Mouse (Mus musculus) lung, adult 2 months (tissue): ENCODE measurements around the gene Wrap73. TPM values are rescaled to one million over a fixed set of nuclear protein-coding genes. Genes with fewer than 3 reads are reported as not detected.

Experiments used
- DNase-seq: peaks from one replicate; pipeline ENCODE4 v3.0.0; 2022
- H3K4me1 ChIP-seq: fragments of 200-500 bp; 2 replicates; pipeline ENCODE4 v1.6.1; 2011; ENCODE audit warnings: low read length; ENCODE audit not compliant: control insufficient read depth, insufficient read depth
- H3K4me3 ChIP-seq: fragments of 200-500 bp; replicated peaks from 2 replicates; pipeline ENCODE3; 2011; ENCODE audit warnings: low read depth, mild to moderate bottlenecking, control low read depth, low read length; ENCODE audit errors: extremely low read depth
- CTCF ChIP-seq: fragments of 200-500 bp; IDR thresholded peaks from 2 replicates; pipeline ENCODE4 v1.5.1; 2011; ENCODE audit warnings: mild to moderate bottlenecking, low read length, control low read depth; ENCODE audit not compliant: insufficient read depth
- POLR2A ChIP-seq: fragments of 200-500 bp; IDR thresholded peaks from 2 replicates; pipeline ENCODE4 v1.6.1; 2011; ENCODE audit warnings: low read depth, mild to moderate bottlenecking, control low read depth, low read length, borderline replicate concordance; ENCODE audit errors: extremely low read depth
- WGBS: fragments of 180-500 bp; shearing (Covaris S2); methylation state at CpG from one replicate; pipeline ENCODE4 v1.1.7; 2018; 5-methylcytosine and 5-hydroxymethylcytosine counted together
- polyA plus RNA-seq: library from polyadenylated mRNA; depleted of rRNA; stranded (reverse); fragments of >200 nt; gene quantifications from 2 replicates; pipeline ENCODE4 v1.2.3, GENCODE M21; 2012

Wrap73 gene
- polyA plus RNA-seq, 1 experiment: 20.3 TPM

DNA sequence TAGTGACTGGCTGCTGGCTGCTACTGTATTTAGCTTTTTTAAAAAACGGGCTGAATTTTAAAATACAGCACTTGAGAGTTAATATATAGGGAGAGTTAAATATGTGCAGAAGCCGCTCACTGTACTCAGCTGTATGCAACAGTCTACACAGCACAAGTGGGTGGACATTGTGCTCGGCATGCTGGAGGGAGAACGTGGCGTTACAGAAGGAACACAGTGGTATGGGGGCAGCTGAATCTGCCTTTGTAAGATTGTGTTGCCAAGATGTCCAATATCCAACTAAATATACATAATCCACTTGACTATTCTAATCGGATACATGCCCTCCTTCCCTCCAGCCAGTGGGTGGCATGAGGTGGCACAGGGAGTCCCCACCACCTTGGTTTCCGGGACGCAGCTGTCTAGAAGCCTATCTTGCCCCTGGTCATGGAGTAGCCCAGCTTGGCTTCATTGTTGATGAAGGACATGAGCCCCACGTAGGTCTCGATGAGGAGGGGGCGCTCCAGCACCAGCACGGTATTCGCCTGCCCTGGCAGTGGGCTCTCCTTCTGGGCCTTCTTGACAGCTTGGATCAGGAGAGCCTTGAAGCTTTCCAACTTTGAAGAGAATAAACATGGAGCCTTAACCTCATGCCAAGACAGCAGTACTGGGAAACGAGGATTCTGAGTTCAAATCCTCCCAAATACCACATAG, 15.9 kb downstream of the Wrap73 start:
- TF ChIP-seq CTCF (no peak), POLR2A (no peak)
- H3K4me1 ChIP-seq: peaks cover 14% of the 10 kb centered on the region
- H3K4me3 ChIP-seq: no peak overlapping the region
- 93% methylated on average over 14 of the region's 14 CpGs for WGBS
- DNase-seq: no peak

DNA sequence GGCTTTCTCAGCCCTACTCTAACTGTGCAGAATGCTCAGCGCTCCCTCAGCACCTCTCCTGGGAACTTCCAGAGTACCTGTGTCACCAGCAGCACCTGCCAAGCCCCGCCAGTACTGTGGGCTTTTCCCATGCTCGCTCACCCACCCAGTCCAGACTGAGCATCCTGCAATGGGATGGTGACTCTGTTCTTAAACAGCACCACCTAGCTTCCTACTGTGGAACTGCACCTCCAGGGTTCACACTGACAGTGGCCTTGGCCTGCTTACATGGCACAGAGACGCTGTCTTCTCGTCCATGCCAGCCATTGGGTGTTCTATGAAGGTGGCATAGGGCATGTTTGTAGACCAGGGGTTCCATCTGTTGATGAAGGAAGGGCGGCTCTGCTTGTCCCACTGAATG, 16.8 kb downstream of the Wrap73 start:
- peak; percentile 80 for DNase-seq
- peaks cover 14% of the 10 kb centered on the region for H3K4me1 ChIP-seq
- peak overlapping the region; percentile 9 for H3K4me3 ChIP-seq
- TF ChIP-seq POLR2A: no peak; the same call in 1 of the 2 replicates
- TF ChIP-seq CTCF: peak; percentile 99
- WGBS: 21% methylated on average over 6 of the region's 6 CpGs

DNA sequence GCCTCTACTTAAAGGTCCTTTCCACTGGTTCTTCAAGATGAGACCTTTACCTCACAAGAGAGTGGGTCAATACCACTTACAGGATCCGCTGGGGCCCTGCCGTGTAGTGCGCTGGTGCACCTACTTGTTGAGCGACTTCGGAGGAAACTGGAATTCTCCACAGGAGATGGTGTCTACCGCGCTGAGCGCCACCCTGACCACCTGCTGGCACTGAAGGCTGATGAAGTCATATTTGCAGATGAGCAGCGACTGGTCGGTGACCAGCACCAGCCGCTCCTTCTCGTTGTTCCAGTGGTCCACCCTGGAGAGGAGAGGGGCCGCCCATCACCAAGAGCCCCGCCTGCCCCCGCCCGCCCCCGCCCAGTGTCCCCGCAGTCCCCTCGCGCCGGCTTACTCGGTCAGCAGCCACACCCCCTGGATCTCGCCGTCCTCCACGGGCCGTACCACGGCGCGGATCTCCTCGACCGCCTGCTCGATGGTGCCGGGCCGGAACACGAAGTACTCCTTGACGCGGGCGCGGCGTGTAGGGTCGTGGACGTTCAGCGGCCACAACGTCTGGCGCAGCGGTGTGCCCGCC, 17.9 kb downstream of the Wrap73 start:
- H3K4me1 ChIP-seq: peaks cover 14% of the 10 kb centered on the region
- 1% methylated on average over 47 of the region's 47 CpGs for WGBS
- DNase-seq: no peak
- peak overlapping the region; percentile 89 for H3K4me3 ChIP-seq
- no peak for TF ChIP-seq CTCF
- no peak for TF ChIP-seq POLR2A

DNA sequence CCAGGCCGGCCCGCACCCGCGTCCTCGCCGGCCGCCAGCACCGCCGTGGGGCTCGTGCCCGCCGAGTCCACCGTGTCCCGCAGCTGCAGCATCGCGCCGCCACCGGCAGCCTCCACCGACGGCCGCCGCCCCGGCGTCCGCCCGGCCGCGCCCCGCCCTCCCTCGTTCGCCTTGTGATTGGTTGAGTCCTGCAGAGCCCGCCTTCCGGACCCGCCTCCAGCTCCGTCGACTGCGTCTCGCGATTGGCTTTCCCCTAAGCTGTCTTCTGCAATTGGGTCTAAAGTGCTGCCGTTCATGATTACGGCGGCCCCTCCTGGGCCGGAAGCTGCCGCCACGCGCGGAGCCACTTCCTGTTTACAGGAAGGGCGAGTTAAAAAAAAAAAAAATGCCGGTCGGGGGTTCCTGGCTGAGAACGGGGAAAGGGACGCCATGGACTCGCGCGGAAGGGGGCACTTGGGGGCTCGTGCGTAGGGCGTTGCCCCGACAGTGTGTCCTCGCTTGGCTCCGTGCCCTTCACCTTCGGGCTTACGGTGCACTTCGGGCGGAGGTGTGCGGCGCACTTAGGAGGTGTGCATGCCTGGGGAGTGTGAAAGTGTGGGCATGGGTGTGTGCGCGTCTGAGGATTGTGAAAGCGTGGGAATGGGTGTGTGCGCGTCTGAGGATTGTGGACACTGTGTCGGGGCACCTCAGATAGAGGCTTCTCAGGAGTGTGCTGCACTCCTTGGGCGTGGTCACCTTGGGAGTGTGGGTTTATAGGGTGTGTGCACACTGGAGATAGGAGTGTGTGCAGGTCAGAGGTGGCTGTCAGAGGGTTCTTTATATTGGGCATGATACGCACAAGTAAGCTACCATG, 18.6 kb downstream of the Wrap73 start, which contains the start of gene Tprgl:
Gene Tprgl, minus strand, starts transcription at position 129 of the 853 bp plus-strand sequence.
- peak; percentile 97 for DNase-seq
- WGBS: 1% methylated on average over 75 of the region's 75 CpGs
- Histone ChIP-seq H3K4me3 (peak within 1 kb of the TSS; percentile 98), H3K4me1 (peaks cover 14% of the 10 kb centered on the region)
- TF ChIP-seq POLR2A: peak; percentile 53; the same call in 1 of the 2 replicates
- no peak for TF ChIP-seq CTCF

DNA sequence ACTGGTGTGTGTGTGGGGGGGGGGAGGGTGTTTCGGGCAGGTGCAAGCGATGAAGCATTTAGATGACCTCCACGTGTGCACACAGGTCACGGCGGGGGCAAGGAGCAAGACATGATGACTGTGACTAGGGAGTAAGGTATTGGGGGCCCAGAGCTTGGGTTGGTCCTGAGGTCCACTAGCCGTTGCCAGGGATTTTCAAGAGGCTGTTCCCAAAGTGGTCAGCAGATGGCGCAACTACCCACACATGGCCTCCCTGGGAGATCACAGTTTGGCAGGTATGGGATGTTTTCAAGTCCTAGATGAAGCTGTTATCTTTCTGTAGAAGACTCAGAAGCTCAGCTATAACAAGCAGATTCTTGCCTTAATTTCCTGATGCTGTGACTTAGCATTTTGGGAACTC, 21.1 kb downstream of the Wrap73 start:
- H3K4me3 ChIP-seq: no peak overlapping the region
- TF ChIP-seq POLR2A (no peak), CTCF (peak; percentile 89)
- DNase-seq: peak; percentile 77
- peaks cover 14% of the 10 kb centered on the region for H3K4me1 ChIP-seq
- WGBS: 11% methylated on average over 7 of the region's 7 CpGs

DNA sequence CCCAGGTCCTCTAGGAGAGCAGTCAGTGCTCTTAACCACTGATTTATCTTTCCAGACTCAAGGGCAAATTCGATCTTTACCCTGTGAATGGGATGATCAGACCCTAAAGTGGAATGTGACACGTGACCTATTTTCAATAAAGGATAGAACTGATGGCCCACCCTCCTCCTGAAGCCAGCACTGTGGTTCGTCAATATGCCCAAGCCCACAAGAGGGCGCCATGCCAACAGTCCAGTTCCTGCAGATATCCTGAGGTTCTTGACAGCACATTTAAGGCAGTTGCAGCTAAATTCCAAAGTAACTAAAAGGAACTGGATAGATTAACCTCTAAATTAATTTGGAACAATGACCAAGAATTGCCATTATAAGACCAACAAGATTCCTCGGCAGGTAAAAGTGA, 24.9 kb downstream of the Wrap73 start:
- 22% methylated on average over 5 of the region's 5 CpGs for WGBS
- TF ChIP-seq POLR2A (no peak), CTCF (peak; percentile 93)
- peak; percentile 77 for DNase-seq
- H3K4me3 ChIP-seq: no peak overlapping the region
- H3K4me1 ChIP-seq: no peaks in the 10 kb centered on the region; the same call in none of the 2 replicates

DNA sequence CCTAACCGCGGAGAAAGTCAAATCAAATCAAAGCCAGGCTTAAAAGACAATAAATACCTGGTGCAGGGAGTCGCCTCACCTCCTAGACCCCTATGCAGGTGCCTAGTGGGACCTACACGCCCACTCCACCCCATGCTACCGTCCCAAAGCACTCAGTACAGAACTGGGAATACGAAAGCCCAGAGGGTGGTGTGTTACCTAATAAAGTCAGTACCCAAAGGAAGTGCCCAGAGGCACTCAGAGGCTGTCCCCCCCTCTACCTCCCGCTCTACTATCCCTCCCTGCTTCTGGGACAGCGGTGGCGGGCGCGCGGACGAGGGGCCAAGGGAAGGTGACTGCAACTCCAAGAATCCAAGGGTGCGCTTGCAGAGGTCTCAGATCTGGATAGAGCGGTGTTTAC, 27.8 kb downstream of the Wrap73 start:
- WGBS: 4% methylated on average over 15 of the region's 15 CpGs
- peak overlapping the region; percentile 71 for H3K4me3 ChIP-seq
- TF ChIP-seq CTCF (no peak), POLR2A (no peak)
- peaks cover 3% of the 10 kb centered on the region; the same call in 1 of the 2 replicates for H3K4me1 ChIP-seq
- no peak for DNase-seq

DNA sequence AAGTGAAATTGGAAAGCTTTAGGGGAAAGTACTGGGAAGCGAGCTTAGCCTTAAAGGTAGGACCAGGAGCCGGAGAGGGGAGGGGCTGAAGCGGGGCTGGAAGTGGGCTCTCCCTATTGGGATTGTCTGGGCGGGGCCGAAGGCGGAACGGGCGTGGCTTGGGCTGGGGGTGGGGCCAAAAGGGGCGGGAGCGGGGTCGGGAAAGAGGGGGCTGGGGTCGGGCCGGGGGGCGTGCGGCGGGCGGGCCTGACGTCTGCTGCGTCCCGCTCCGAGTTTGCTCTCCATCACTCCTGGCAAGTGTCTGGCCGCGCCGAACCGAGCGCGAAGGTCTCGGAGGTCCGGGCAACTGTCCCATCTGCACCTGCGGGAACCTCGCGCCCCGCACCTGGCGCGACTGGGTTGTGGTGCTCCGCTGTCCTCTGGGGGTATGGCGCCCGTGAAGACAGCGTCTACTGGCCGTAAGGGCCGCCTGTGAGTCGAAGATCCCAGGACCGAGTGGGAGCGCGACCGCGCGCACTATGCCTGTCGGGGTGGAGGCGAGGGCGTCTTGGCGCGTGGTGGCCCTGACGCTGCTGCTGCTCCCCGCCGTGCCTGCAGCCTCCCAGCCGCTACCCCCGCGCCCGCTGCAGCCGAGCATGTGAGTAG, 28.5 kb downstream of the Wrap73 start, which contains the start of gene Megf6:
Gene Megf6, plus strand, starts transcription at position 225 of the 645 bp plus-strand sequence.
- TF ChIP-seq CTCF (no peak), POLR2A (peak; percentile 35; the same call in 1 of the 2 replicates)
- peak within 1 kb of the TSS; percentile 71 for H3K4me3 ChIP-seq
- WGBS: 1% methylated on average over 59 of the region's 61 CpGs
- peaks cover 3% of the 10 kb centered on the region; the same call in 1 of the 2 replicates for H3K4me1 ChIP-seq
- DNase-seq: peak; percentile 70
